Mouse (Mus musculus) liver, postnatal 0 days (tissue): ENCODE results near the gene Pam.

Experiments used
- CTCF ChIP-seq: sonication (generic); IDR thresholded peaks from 2 replicates; pipeline ENCODE4 v1.5.1; 2016; ENCODE audit warnings: antibody characterized with exemption, low read depth
- EP300 ChIP-seq: IDR thresholded peaks from 2 replicates; pipeline ENCODE4 v1.6.1; 2016; ENCODE audit warnings: antibody characterized with exemption, low read depth, mild to moderate bottlenecking

DNA sequence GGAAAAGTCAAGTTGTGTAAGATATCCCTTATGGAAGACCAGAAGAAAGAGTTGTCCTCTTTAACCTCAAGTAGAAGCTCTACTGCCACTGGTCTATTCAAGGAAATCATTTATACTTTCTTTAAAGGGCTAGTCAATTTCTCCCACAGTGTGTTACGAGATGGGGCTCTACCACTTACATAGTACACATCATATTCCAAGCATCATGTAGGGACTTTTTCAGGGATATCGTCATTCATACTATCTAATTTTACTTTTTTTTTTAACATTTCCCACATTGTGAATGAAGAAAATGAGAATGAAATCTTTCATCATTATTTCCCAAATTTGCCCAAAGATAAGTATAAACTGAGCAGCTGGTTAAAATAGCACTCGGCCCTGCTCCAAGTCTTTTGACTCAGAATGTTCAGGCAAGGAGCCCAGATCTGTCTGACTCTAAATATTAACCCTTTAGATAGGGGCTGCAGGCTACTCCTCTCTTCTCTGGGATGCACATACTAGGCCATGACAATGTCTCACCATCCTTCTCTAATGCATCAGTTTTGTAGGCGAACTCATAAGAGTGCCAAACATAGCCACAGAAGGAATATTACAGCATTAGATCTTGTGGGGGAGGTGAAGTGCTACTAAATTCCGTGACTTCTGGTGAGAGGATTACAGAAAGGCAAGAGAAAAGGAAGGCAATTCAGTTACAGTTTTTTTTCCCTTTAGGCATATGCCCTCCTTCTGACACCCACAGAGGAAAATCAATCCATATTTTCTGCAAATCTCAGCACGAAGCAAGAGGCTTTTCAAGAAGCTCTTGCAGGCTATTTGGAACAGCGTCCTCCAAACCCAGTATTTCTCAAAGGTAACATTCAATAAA is 92.7 kb downstream of the Pam start:
- no peak for TF ChIP-seq CTCF
- no peak for TF ChIP-seq EP300
